Mouse (Mus musculus): ENCODE results near the gene Gm10354.
"Not testable (repeated sequence)": the region's sequence is repeated elsewhere in the genome, so short reads cannot be mapped to it uniquely, and the experiment has no call there.

Gene Gm10354

GRCm38 (mm10) chr5:14978835-14979234 is at the start of gene Gm10354:
Gm10354 (minus strand) TSS chr5:14978935.
- not testable (repeated sequence) for DNase-seq (ENCODE audit: low spot score in 2 of 2)

GRCm38 (mm10) chr5:15024316-15024715 is 45.6 kb upstream of the Gm10354 start:
- not testable (repeated sequence) for DNase-seq (ENCODE audit: low spot score in 2 of 2)

GRCm38 (mm10) chr5:15020067-15020466 is 41.3 kb upstream of the Gm10354 start:
- not testable (repeated sequence) for DNase-seq (ENCODE audit: low spot score in 2 of 2)

- DNase-seq (ENCODE audit: low spot score in 2 of 2): not testable (repeated sequence)
Observed at GRCm38 (mm10) chr5:15010639-15011582, 32.2 kb upstream of the Gm10354 start.

- not testable (repeated sequence) for DNase-seq (ENCODE audit: low spot score in 2 of 2)
Observed at GRCm38 (mm10) chr5:15006907-15007306, 28.2 kb upstream of the Gm10354 start.

GRCm38 (mm10) chr5:15006288-15006687 is 27.6 kb upstream of the Gm10354 start:
- not testable (repeated sequence) for DNase-seq (ENCODE audit: low spot score in 2 of 2)

- DNase-seq (ENCODE audit: low spot score in 2 of 2): not testable (repeated sequence)
Observed at GRCm38 (mm10) chr5:15005584-15005983, 26.8 kb upstream of the Gm10354 start.

GRCm38 (mm10) chr5:15004569-15005562 is 26.1 kb upstream of the Gm10354 start:
- DNase-seq (ENCODE audit: low spot score in 2 of 2): not testable (repeated sequence)

GRCm38 (mm10) chr5:14998077-14998476 is 19.3 kb upstream of the Gm10354 start:
- DNase-seq (ENCODE audit: low spot score in 2 of 2): not testable (repeated sequence)

GRCm38 (mm10) chr5:14997556-14997955 is 18.8 kb upstream of the Gm10354 start:
- not testable (repeated sequence) for DNase-seq (ENCODE audit: low spot score in 2 of 2)

GRCm38 (mm10) chr5:14996670-14997249 is 18.0 kb upstream of the Gm10354 start:
- DNase-seq (ENCODE audit: low spot score in 2 of 2): not testable (repeated sequence)

- not testable (repeated sequence) for DNase-seq (ENCODE audit: low spot score in 2 of 2)
Observed at GRCm38 (mm10) chr5:14994124-14994523, 15.4 kb upstream of the Gm10354 start.

- DNase-seq (ENCODE audit: low spot score in 2 of 2): not testable (repeated sequence)
Observed at GRCm38 (mm10) chr5:14990375-14991158, 11.8 kb upstream of the Gm10354 start.

GRCm38 (mm10) chr5:14986649-14987387 is 8.1 kb upstream of the Gm10354 start:
- DNase-seq (ENCODE audit: low spot score in 2 of 2): not testable (repeated sequence)

- not testable (repeated sequence) for DNase-seq (ENCODE audit: low spot score in 2 of 2)
Observed at GRCm38 (mm10) chr5:14977368-14977767, 1.4 kb downstream of the Gm10354 start.

- not testable (repeated sequence) for DNase-seq (ENCODE audit: low spot score in 2 of 2)
Observed at GRCm38 (mm10) chr5:14975294-14975693, 3.4 kb downstream of the Gm10354 start.

- DNase-seq (ENCODE audit: low spot score in 2 of 2): not testable (repeated sequence)
Observed at GRCm38 (mm10) chr5:14972841-14973240, 5.9 kb downstream of the Gm10354 start.

- not testable (repeated sequence) for DNase-seq (ENCODE audit: low spot score in 2 of 2)
Observed at GRCm38 (mm10) chr5:14963821-14964220, 14.9 kb downstream of the Gm10354 start.

GRCm38 (mm10) chr5:14961502-14961901 is 17.2 kb downstream of the Gm10354 start:
- DNase-seq (ENCODE audit: low spot score in 2 of 2): not testable (repeated sequence)
